Mouse (Mus musculus): ENCODE data around the gene D8Ertd738e. TPM values are rescaled to one million over a fixed set of nuclear protein-coding genes. Genes with fewer than 3 reads are reported as not detected.

Gene D8Ertd738e
- polyA plus RNA-seq, 1 experiment from 2014 or later, result 321 TPM

DNA sequence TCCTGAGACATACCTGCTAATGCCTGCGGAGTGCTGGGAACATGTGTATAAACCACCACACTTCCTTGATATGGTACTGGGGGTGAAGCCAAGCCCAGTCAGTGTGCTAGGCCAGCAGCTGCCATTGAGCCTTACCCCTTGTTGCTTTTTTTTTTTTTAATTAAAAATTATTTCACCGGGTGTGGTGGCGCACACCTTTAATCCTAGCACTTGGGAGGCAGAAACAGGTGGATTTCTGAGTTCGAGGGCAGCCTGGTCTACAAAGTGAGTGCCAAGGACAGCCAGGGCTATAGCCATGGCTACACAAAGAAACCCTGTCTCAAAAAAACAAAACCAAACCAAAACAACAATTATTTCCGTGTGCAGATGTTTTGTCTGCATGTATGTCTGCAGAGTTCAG, 44.4 kb downstream of the D8Ertd738e start:
- Histone ChIP-seq H3K4me1 (ENCODE audit: insufficient read depth, low read length) (peaks cover 69% of the 10 kb centered on the region), H3K36me3 (ENCODE audit: insufficient read depth, low read length) (peaks cover 19% of the 10 kb centered on the region)
- 91% methylated on average over 5 of the region's 5 CpGs for WGBS

GRCm38 (mm10) chr8:84203975-84204772, 45.3 kb downstream of the D8Ertd738e start:
- WGBS, result 43% methylated on average over 13 of the region's 13 CpGs
- peaks cover 69% of the 10 kb centered on the region for H3K4me1 ChIP-seq (ENCODE audit: insufficient read depth, low read length)

More for the DNA sequence above, 44.4 kb downstream of the D8Ertd738e start:
- ATAC-seq (ENCODE audit: low FRiP score, low TSS enrichment), result no peak
- no peak overlapping the region for H3K9ac ChIP-seq (replicated peaks; ENCODE audit: low read length)
- H3K4me2 ChIP-seq (replicated peaks; ENCODE audit: low read depth, low read length), result no peak overlapping the region
- H3K27ac ChIP-seq (ENCODE audit: low read length), result no peak overlapping the region
- H3K4me3 ChIP-seq (ENCODE audit: low read length), result no peak overlapping the region
- H3K27me3 ChIP-seq (ENCODE audit: insufficient read depth, low read length), result no peaks in the 10 kb centered on the region
- no peaks in the 10 kb centered on the region for H3K9me3 ChIP-seq (ENCODE audit: low read length)

GRCm38 (mm10) chr8:84202938-84203917, 46.3 kb downstream of the D8Ertd738e start:
- peak; percentile 40 for ATAC-seq (ENCODE audit: low FRiP score, low TSS enrichment)
- peaks cover 69% of the 10 kb centered on the region for H3K4me1 ChIP-seq (ENCODE audit: insufficient read depth, low read length)
- H3K36me3 ChIP-seq (ENCODE audit: insufficient read depth, low read length), result peaks cover 10% of the 10 kb centered on the region; the same call in 1 of the 2 replicates
- H3K9me3 ChIP-seq (ENCODE audit: low read length), result no peaks in the 10 kb centered on the region
- WGBS, result 8% methylated on average over 34 of the region's 34 CpGs
- peak overlapping the region; percentile 99 for H3K27ac ChIP-seq (ENCODE audit: low read length)
- H3K9ac ChIP-seq (replicated peaks; ENCODE audit: low read length), result peak overlapping the region; percentile 92
- peak overlapping the region; percentile 78 for H3K4me2 ChIP-seq (replicated peaks; ENCODE audit: low read depth, low read length)
- no peaks in the 10 kb centered on the region for H3K27me3 ChIP-seq (ENCODE audit: insufficient read depth, low read length)
- peak overlapping the region; percentile 75 for H3K4me3 ChIP-seq (ENCODE audit: low read length)

More at GRCm38 (mm10) chr8:84203975-84204772, 45.3 kb downstream of the D8Ertd738e start:
- Histone ChIP-seq H3K4me2 (replicated peaks; ENCODE audit: low read depth, low read length) (peak overlapping the region; percentile 78), H3K27me3 (ENCODE audit: insufficient read depth, low read length) (no peaks in the 10 kb centered on the region), H3K9me3 (ENCODE audit: low read length) (no peaks in the 10 kb centered on the region), H3K27ac (ENCODE audit: low read length) (peak overlapping the region; percentile 99), H3K9ac (replicated peaks; ENCODE audit: low read length) (peak overlapping the region; percentile 92), H3K36me3 (ENCODE audit: insufficient read depth, low read length) (peaks cover 11% of the 10 kb centered on the region; the same call in 1 of the 2 replicates), H3K4me3 (ENCODE audit: low read length) (peak overlapping the region; percentile 75)
- peak; percentile 20 for ATAC-seq (ENCODE audit: low FRiP score, low TSS enrichment)

GRCm38 (mm10) chr8:84202466-84202865, 47.1 kb downstream of the D8Ertd738e start:
- Histone ChIP-seq H3K9me3 (ENCODE audit: low read length) (no peaks in the 10 kb centered on the region), H3K36me3 (ENCODE audit: insufficient read depth, low read length) (peaks cover 10% of the 10 kb centered on the region; the same call in 1 of the 2 replicates), H3K4me3 (ENCODE audit: low read length) (peak overlapping the region; percentile 75), H3K9ac (replicated peaks; ENCODE audit: low read length) (peak overlapping the region; percentile 92), H3K27me3 (ENCODE audit: insufficient read depth, low read length) (no peaks in the 10 kb centered on the region), H3K4me2 (replicated peaks; ENCODE audit: low read depth, low read length) (peak overlapping the region; percentile 78), H3K4me1 (ENCODE audit: insufficient read depth, low read length) (peaks cover 69% of the 10 kb centered on the region), H3K27ac (ENCODE audit: low read length) (peak overlapping the region; percentile 99)
- 64% methylated on average over 9 of the region's 9 CpGs for WGBS
- ATAC-seq (ENCODE audit: low FRiP score, low TSS enrichment), result no peak

DNA sequence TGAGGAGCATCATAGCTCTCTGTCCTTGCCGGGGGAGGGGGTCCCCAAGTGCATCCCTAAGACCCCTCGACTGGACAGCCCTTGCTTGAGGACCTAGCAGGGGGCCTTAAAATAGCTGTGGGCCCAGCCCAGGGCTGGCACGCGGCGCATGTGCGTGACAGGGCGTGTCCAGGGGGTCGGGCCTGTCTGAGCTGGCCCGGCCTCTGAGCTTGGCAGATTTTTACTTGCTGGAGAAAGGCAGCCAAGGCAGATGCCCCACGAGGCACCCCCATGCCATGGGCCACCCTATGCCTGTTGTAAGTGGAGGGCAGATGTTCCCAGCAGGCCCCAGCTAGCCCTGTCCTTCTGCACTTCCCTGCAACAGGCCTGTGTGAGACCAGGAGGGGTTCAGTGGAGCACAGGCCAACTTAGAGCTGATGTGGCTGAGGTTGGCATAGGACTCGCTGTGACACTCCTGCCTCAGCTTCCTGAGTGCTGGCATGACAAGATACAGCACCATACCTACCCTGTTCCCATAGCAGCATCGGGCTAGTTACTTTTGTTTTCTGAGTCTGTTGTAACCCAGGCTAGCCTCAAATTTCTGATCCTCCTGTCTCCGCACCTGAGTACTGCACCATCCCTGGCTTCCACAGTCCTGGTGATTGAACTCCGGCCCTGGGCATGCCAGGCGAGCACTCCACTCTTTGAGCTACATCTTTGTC, 47.8 kb downstream of the D8Ertd738e start:
- WGBS, result 46% methylated on average over 15 of the region's 15 CpGs
- ATAC-seq (ENCODE audit: low FRiP score, low TSS enrichment), result no peak
- peaks cover 4% of the 10 kb centered on the region; the same call in 1 of the 2 replicates for H3K36me3 ChIP-seq (ENCODE audit: insufficient read depth, low read length)
- peak overlapping the region; percentile 78 for H3K4me2 ChIP-seq (replicated peaks; ENCODE audit: low read depth, low read length)
- peaks cover 63% of the 10 kb centered on the region for H3K4me1 ChIP-seq (ENCODE audit: insufficient read depth, low read length)
- no peaks in the 10 kb centered on the region for H3K27me3 ChIP-seq (ENCODE audit: insufficient read depth, low read length)
- peak overlapping the region; percentile 92 for H3K9ac ChIP-seq (replicated peaks; ENCODE audit: low read length)
- H3K27ac ChIP-seq (ENCODE audit: low read length), result peak overlapping the region; percentile 99
- H3K4me3 ChIP-seq (ENCODE audit: low read length), result peak overlapping the region; percentile 75
- H3K9me3 ChIP-seq (ENCODE audit: low read length), result no peaks in the 10 kb centered on the region

GRCm38 (mm10) chr8:84200652-84201544, 48.6 kb downstream of the D8Ertd738e start:
- Histone ChIP-seq H3K4me2 (replicated peaks; ENCODE audit: low read depth, low read length) (peak overlapping the region; percentile 78), H3K27ac (ENCODE audit: low read length) (peak overlapping the region; percentile 99), H3K27me3 (ENCODE audit: insufficient read depth, low read length) (no peaks in the 10 kb centered on the region), H3K36me3 (ENCODE audit: insufficient read depth, low read length) (no peaks in the 10 kb centered on the region; the same call in 1 of the 2 replicates), H3K9me3 (ENCODE audit: low read length) (no peaks in the 10 kb centered on the region), H3K4me1 (ENCODE audit: insufficient read depth, low read length) (peaks cover 63% of the 10 kb centered on the region), H3K4me3 (ENCODE audit: low read length) (peak overlapping the region; percentile 75), H3K9ac (replicated peaks; ENCODE audit: low read length) (peak overlapping the region; percentile 92)
- WGBS, result 3% methylated on average over 59 of the region's 70 CpGs
- peak; percentile 14 for ATAC-seq (ENCODE audit: low FRiP score, low TSS enrichment)

DNA sequence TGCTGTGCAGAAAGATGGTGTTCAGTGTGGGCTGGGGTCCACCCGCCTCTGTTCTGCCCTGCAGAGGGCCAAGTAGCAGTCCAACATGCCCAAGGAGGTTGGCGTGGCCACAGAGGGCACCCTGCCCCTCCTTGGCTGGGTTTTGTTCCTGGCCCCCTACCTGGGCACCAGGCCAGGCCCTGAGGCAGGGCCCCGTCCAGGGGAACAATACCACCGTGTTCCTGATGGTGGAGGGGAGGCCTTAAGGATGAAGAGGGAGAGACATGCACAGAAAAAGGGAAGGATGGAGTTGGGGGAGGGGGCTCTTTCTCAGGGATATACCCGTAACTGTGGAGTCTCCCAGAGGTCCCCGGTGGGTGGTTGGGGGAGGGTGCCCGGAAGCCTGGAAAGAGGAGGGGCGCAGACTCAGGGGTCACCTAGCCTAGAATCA, 49.4 kb downstream of the D8Ertd738e start:
- Histone ChIP-seq H3K27ac (ENCODE audit: low read length) (peak overlapping the region; percentile 99), H3K9me3 (ENCODE audit: low read length) (no peaks in the 10 kb centered on the region), H3K4me1 (ENCODE audit: insufficient read depth, low read length) (peaks cover 63% of the 10 kb centered on the region), H3K4me3 (ENCODE audit: low read length) (peak overlapping the region; percentile 75), H3K36me3 (ENCODE audit: insufficient read depth, low read length) (no peaks in the 10 kb centered on the region), H3K27me3 (ENCODE audit: insufficient read depth, low read length) (no peaks in the 10 kb centered on the region), H3K9ac (replicated peaks; ENCODE audit: low read length) (peak overlapping the region; percentile 92), H3K4me2 (replicated peaks; ENCODE audit: low read depth, low read length) (peak overlapping the region; percentile 78)
- ATAC-seq (ENCODE audit: low FRiP score, low TSS enrichment), result no peak
- WGBS, result 15% methylated on average over 8 of the region's 8 CpGs

DNA sequence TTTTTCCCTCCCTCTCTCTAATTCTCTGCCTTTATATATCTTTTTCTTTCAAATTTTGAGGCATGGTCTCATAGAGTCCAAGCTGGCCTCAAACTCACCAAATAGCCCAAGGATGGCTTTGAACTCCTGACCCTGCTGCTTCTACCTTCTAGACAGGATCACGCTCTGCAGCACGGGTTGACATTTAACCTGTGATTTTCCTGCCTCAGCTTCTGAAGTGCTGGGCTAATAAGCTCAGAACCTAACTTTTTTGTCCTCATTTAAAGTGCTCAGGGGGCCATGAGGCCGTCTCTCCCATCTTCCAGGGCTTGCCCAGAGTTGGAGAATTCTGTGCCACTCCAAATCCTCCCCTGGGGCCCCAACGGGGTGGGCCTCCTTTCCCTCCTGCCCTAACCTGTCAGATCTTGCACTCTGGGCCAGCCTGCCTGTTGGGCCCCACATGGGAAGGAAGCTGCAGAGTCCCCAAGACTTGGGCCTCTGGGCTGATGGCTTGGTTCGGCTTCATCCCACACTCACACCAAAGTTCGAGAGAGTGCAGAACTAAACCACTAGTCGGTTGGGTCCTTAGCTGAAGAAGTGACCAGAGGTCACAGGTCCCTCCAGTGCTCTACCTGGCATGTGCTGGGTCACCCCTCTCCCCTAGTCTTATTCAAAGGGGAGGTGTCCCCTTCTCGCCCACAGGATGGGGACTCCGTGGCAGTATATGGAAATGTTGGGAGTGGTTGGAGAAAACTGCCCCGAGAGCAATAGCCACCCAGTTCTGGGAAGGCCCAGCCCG, 50.0 kb downstream of the D8Ertd738e start:
- ATAC-seq (ENCODE audit: low FRiP score, low TSS enrichment), result no peak

More for the DNA sequence above, 50.0 kb downstream of the D8Ertd738e start:
- H3K4me1 ChIP-seq (ENCODE audit: insufficient read depth, low read length), result peaks cover 63% of the 10 kb centered on the region
- no peaks in the 10 kb centered on the region for H3K27me3 ChIP-seq (ENCODE audit: insufficient read depth, low read length)
- H3K27ac ChIP-seq (ENCODE audit: low read length), result peak overlapping the region; percentile 99
- no peaks in the 10 kb centered on the region for H3K9me3 ChIP-seq (ENCODE audit: low read length)
- H3K4me2 ChIP-seq (replicated peaks; ENCODE audit: low read depth, low read length), result peak overlapping the region; percentile 78; the same call in 1 of the 2 replicates
- H3K4me3 ChIP-seq (ENCODE audit: low read length), result no peak overlapping the region
- WGBS, result 44% methylated on average over 11 of the region's 11 CpGs
- peak overlapping the region; percentile 92 for H3K9ac ChIP-seq (replicated peaks; ENCODE audit: low read length)
- no peaks in the 10 kb centered on the region for H3K36me3 ChIP-seq (ENCODE audit: insufficient read depth, low read length)

All from kidney, embryonic 16.5 days (tissue).